Mouse (Mus musculus): ENCODE data around the gene Bpifc. TPM values are rescaled to one million over a fixed set of nuclear protein-coding genes. Genes with fewer than 3 reads are reported as not detected.
A peak's percentile ranks its signal among the peaks of the same experiment; 100 is the strongest.

Gene Bpifc
- polyA plus RNA-seq, 1 experiment, result 1.6 TPM

GRCm38 (mm10) chr10:86011172-86011571 lies 523 bp downstream of the Bpifc start:
- no peak for DNase-seq (ENCODE audit: low read depth)

GRCm38 (mm10) chr10:86010636-86011035 lies 1.1 kb downstream of the Bpifc start:
- no peak for DNase-seq (ENCODE audit: low read depth)

DNA sequence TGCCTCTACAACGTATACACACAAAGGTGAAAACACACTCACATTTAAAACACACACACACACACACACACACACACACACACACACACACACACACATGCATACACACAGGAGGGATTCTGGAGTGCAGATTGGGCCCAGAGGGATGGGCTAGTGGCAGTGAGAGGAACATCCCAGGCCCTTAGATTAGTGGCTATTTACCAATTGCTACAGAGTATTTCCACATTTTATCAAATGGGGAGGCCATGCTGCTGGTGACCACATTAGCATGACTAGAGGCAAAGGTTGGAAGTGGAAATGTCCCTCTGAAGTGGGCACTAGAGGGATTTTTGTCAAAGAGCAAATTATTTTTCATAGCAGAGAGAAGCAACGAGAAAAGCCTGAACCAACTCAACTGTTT lies 2.0 kb downstream of the Bpifc start:
- DNase-seq (ENCODE audit: low read depth), result no peak

DNA sequence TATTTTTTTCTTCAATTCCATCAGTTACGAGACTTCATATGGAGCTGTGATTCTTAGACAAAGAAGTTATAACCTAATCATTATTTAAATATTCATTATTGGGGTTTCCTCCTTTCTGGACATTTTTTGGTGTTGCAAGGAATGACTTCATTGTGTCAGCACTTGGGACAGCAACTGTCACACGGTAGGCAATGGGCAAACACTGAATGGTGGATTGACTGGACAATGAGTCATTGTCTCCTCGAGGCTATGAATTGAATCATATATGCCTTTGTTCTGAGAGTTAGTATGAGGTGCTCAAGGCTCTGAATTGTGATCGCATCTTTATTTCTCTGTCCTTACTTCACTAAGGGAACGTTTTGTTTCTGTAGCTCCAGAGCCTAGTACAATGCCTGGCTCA lies 5.2 kb downstream of the Bpifc start:
- DNase-seq (ENCODE audit: low read depth), result no peak

- DNase-seq (ENCODE audit: low read depth), result no peak
Measured at GRCm38 (mm10) chr10:86000447-86000846, 11.2 kb downstream of the Bpifc start.

DNA sequence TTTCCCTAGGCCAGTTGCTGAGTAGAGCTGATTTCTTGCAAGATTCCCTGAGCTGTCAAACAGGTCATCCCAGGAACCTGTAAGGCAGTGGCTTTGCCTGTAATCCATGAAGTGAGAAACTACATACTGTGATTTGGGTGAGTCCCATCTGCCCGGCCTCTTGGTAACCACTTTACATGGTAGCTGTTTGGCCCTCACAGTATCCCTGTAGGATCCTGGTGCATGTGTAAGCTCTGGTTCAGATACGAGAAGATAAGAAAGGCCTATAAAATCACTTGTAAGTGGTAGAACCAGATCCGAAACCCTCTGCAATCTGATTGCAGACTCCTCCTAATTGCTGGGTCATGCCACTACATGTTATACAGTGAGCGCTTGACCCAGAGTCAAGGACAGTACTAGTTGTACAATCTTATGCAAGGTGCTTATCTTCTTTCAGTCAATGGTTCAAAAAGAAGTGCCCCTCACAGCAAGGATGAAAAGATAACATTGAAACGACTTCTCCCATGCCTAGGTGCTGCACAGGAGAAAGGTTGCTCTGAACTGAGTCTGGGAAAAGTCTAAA lies 17.1 kb downstream of the Bpifc start:
- DNase-seq (ENCODE audit: low read depth), result no peak

GRCm38 (mm10) chr10:85993836-85994235 lies 17.9 kb downstream of the Bpifc start:
- DNase-seq (ENCODE audit: low read depth), result no peak

- DNase-seq (ENCODE audit: low read depth), result no peak
Measured at GRCm38 (mm10) chr10:85992412-85992811, 19.3 kb downstream of the Bpifc start.

DNA sequence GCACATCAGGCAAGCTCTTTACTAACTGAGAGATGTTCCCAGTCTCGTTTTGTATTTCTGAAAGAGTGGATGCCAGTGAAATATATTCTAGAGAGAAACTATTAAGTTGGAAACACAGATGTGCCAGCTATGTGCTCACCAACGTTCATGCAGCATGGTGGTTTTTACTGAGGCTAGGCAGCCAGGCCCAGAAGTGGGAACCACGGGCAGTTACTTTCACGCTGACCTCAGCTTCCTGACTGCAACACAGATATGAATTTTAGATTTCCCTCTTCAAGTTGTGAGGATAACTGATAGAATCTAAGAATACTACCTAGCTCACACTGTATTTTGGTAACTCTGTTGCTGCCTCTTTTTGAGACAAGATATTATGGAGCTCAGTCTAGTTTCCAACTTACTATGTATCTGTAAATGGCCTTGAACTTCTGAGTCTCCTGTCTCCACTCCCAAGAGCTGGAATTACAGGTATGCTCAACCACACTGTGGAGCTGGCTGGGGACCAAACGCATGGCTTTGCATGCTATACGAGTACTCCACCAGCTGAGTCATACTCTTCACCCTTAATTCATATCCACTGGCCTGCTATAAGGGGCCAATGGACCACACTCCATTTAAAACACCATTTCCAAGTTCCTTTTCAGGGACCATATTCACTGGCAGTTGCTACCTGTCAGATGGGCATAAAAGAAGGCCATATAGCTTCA lies 22.1 kb downstream of the Bpifc start:
- DNase-seq (ENCODE audit: low read depth), result no peak

DNA sequence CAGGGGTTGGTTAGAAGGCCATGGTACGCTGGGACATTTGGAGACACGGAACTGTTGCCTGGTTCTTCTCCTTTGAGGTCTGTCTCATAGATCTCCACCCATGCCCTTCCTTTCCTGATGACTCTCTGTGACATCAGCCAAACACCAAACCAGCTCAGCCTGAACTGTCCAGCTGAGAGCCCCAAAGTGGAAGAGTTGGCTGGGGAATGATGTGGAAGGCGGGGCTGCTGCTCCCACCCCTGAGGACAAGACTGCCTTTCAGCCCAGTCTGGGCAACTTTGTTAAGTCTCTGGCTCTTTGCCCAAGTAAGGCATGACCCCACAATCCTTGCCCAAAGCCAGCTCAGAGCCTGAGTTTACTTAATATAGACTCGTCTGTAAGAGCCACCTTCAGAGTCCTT lies 38.8 kb downstream of the Bpifc start:
- no peak for DNase-seq (ENCODE audit: low read depth)

- DNase-seq (ENCODE audit: low read depth), result no peak
Measured at GRCm38 (mm10) chr10:85971826-85972225, 39.9 kb downstream of the Bpifc start.

DNA sequence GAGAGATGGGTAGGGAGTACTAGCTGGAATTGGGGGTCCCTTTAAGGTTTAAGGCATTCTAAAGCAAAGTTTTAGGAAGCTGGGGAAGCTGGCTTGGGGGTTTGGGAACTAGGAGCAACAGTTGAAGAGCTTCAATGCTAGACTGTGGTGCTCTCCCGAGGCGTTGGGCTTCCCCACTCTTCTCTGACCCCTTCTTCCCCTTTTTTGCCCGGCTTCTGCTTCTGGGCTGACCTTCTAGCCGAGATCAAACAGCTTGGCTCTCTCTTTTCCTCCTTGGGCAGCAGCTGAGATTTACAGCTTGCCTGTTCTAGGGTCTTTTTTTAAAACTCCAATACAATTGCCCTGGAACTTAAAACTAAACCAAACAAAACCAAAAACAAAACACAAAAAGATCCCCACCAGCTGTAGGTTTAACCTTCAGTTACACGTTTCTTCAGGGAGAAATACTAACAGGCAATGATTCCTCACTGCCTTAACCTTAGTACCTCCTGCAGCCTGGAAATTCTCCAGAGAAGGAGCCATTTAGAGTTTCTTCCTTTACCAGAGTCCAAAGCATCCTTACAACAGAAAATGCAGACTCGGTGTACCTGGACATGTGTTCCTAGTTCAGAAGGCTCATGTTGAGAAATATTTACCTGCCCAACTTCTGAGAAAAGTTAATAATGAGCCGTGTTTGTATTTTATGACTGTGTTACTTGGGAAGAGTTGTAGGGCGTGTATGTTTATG lies 41.6 kb downstream of the Bpifc start:
- DNase-seq (ENCODE audit: low read depth), result no peak

DNA sequence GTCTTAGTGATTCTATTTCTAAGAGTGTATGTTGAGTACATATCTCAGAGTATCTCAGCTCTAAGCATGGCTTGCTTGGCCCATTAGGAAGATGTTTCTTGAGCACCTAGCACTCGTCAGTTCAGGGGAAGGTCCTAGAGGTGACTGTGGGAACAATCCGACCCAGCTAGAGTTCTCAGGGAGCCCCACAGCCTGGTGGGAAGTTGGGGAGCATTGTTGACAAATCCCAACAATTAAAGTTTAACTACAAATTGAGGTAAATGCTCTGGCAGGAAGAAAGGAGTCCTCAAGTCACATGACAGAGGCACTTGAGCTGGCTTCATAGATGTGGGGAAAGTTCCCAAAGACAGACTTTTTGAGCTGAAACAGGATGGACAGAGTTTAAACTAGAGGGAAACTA lies 43.0 kb downstream of the Bpifc start:
- no peak for DNase-seq (ENCODE audit: low read depth)

DNA sequence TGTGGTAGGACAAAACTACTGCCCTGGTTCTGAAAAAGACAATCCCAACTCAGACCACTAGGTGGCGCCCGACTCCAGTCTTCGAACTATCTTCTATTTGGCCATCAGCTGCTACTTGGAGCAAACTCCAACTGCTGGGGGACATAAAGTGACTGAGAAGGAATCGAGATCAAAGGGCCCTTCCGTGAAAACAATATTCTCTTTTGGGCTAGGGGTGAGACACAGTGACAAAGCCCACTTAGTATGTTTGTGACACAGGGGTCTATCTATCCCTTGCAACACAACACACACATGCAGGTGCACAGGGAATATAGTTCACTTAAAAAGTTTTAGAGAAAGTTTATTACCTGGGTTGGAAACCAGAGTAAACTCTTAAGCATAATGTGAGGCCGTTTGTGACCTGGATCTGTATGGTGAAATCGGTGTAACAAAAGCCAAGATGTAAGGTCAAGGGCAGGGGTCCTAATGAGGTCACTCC lies 43.5 kb downstream of the Bpifc start:
- DNase-seq (ENCODE audit: low read depth), result no peak

GRCm38 (mm10) chr10:85967411-85968156 lies 44.1 kb downstream of the Bpifc start:
- no peak for DNase-seq (ENCODE audit: low read depth)

DNA sequence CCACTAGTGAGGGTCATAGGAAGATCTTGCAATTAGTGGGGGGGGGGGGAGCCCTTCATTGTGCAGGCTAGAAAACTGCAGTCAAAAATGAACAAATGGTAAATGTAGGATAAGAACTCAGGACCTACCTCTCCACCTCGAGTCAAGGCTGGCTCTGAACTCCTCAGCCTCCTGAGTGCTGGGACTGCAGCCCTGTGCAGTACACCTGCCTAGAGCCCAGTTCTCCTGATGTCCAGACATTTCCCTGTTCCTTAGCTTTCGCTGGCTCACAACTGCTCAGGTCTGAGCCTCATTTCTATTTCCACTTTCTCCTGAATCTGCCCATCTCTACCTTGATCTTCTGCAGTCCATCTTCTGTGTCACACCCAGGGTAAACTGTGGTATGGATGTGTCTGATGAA lies 45.2 kb downstream of the Bpifc start:
- no peak for DNase-seq (ENCODE audit: low read depth)

DNA sequence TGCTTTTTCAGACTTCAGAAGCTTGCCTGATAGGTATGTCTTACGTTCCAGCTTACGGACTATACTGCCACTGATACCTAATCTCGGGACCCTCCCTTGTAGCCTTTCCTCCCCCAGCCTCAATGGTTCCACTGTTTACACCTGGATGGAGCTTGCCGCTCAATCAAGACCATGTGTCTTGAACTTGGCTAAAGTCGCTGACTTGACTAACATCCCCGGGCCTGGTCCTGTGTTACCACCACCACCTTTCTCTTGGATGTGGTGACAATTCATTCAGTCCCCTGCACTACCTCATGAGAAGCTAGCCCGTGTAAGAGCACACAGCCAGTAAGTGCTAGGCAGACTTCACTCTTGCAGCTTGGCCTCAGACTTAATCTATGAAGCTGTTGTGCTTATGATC lies 47.4 kb downstream of the Bpifc start:
- DNase-seq (ENCODE audit: low read depth), result no peak

DNA sequence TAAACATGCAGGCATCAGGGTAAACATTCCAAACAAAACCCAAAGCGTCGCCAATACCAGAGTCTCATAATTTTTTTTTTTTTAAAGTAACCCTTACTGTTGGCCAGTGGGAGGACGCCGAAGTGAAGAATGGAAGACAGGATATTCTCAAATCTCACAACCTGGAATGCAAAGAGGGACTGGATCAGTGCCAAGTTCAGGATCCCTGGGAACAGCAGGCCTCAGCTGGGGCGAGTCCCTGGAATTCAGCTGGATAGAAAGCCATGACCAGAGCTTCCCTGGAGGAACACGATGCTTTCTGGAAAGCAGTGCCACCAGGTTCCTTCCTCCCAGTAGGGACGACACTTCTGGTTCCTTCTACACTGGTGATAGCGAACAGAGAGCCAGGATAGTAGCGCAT lies 48.8 kb downstream of the Bpifc start:
- no peak for DNase-seq (ENCODE audit: low read depth)

DNA sequence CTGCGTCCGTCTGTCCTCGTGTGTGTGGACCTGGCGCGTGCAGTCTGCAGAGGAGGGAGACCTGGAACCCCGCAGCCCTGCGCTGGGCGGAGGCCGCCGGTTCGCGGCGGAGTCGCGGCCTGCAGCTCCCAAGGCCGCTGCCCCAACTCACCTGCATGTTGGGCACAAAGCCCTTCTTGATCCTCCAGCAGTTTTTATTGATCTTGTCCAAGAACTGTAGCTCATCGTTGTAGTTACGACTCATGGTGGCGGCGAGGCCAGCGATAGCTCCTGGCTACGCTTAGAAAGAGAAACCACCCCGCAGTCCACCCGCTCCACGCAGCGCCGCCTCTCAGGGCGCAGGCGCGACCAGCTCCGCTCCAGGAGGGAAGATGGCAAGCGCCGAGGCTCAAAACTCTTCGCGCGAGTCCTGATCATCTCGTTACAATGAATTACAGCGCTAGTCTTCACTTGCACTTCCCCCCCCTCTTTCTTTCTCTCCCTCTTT lies 54.2 kb downstream of the Bpifc start, which contains the start of gene Rtcb:
Gene Rtcb (minus strand): TSS at position 360 of the 487 bp plus-strand sequence.
- DNase-seq (ENCODE audit: low read depth), result peak; percentile 57

- DNase-seq (ENCODE audit: low read depth), result no peak
Measured at GRCm38 (mm10) chr10:85956871-85957419, 54.8 kb downstream of the Bpifc start.

GRCm38 (mm10) chr10:85954429-85954828 lies 57.3 kb downstream of the Bpifc start:
- no peak for DNase-seq (ENCODE audit: low read depth)

DNA sequence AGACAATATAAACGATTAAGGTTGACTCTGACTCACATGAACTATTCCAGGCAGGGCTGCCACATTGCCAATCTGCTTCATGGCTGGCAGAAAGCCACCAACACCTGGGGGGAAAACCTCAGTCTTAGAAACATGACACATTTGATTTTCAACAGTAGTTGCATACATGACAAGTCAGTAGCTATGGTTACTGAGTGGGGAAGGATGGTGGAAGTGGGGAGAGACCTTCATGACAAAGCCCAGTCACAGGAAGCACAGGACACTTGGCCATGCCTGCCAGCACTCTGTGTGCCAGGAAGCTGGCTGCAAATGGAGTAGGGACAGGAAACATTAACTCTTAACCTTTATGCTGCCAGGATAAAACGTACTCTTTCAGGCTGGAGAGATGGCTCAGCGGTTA lies 58.3 kb downstream of the Bpifc start:
- no peak for DNase-seq (ENCODE audit: low read depth)
